Mouse (Mus musculus) testis, postnatal 14 days (tissue): ENCODE data around the gene Mup13.
"Not testable (repeated sequence)": the region's sequence is repeated elsewhere in the genome, so short reads cannot be mapped to it uniquely, and the experiment has no call there.

Source experiments
- DNase-seq: peaks from one replicate; pipeline ENCODE4 v3.0.0; 2021; ENCODE audit warnings: low spot score

Gene Mup13

DNA sequence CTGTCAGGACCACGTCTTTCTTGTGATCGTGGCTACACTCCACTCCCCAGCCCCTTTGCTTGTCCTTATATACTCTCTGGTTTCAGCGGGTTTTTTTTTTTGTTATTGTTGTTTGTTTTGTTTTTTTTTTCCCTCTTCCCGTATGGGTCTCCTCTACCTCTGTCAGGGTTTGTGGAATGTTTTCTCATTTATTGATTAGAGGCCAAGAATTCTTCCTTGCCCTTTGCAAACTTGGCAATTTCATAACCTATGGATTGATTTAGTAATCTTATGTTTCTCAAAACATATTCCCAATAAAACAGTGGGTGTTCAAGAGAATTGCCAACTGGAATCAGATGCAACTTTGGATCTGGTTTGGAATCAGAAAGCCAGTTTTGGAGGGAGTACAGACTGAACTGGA lies at the start of gene Mup13:
Gene Mup13 (minus strand): TSS at position 101 of the 400 bp plus-strand sequence.
- not testable (repeated sequence) for DNase-seq
